Mouse (Mus musculus): Measurements from ENCODE around the gene Psat1. TPM values are rescaled to one million over a fixed set of nuclear protein-coding genes. Genes with fewer than 3 reads are reported as not detected.
A peak's percentile ranks its signal among the peaks of the same experiment; 100 is the strongest.

The Psat1 gene
- polyA plus RNA-seq, 1 experiment from 2014 or later = 55.2 TPM

- no peak for TF ChIP-seq CTCF (IDR thresholded peaks at IDR 0.05; ENCODE audit: low read depth)
- peak overlapping the region; percentile 94 for H3K4me2 ChIP-seq (ENCODE audit: low read length)
- no peaks in the 10 kb centered on the region for H3K9me3 ChIP-seq (replicated peaks; ENCODE audit: low read length)
- no peaks in the 10 kb centered on the region for H3K27me3 ChIP-seq (ENCODE audit: insufficient read depth, low read length)
- H3K27ac ChIP-seq = peak overlapping the region; percentile 81
- H3K4me3 ChIP-seq (replicated peaks; ENCODE audit: low read depth, low read length) = peak overlapping the region; percentile 50; the same call in 1 of the 2 replicates
- ATAC-seq (replicated peaks; ENCODE audit: low FRiP score, low read depth) = no peak
- peak; percentile 78 for DNase-seq (ENCODE audit: low spot score)
- WGBS = 8% methylated on average over 4 of the region's 4 CpGs
- H3K36me3 ChIP-seq (ENCODE audit: insufficient read depth, low read length) = no peaks in the 10 kb centered on the region
- peak overlapping the region; percentile 39; the same call in 1 of the 2 replicates for H3K9ac ChIP-seq (ENCODE audit: low read depth, low read length)
- H3K4me1 ChIP-seq (replicated peaks; ENCODE audit: insufficient read depth, low read length) = peaks cover 13% of the 10 kb centered on the region
Measured at GRCm38 (mm10) chr19:15925719-15926045, 21.5 kb downstream of the Psat1 start.

GRCm38 (mm10) chr19:15924866-15925718 is 22.0 kb downstream of the Psat1 start:
- peak overlapping the region; percentile 81 for H3K27ac ChIP-seq
- H3K4me1 ChIP-seq (replicated peaks; ENCODE audit: insufficient read depth, low read length) = peaks cover 13% of the 10 kb centered on the region
- no peaks in the 10 kb centered on the region for H3K9me3 ChIP-seq (replicated peaks; ENCODE audit: low read length)
- peak overlapping the region; percentile 50 for H3K4me3 ChIP-seq (replicated peaks; ENCODE audit: low read depth, low read length)
- H3K9ac ChIP-seq (ENCODE audit: low read depth, low read length) = peak overlapping the region; percentile 54
- H3K4me2 ChIP-seq (ENCODE audit: low read length) = peak overlapping the region; percentile 94
- 3% methylated on average over 43 of the region's 43 CpGs for WGBS
- H3K36me3 ChIP-seq (ENCODE audit: insufficient read depth, low read length) = no peaks in the 10 kb centered on the region
- DNase-seq (ENCODE audit: low spot score) (peak; percentile 95), ATAC-seq (replicated peaks; ENCODE audit: low FRiP score, low read depth) (peak; percentile 97)
- H3K27me3 ChIP-seq (ENCODE audit: insufficient read depth, low read length) = no peaks in the 10 kb centered on the region
- TF ChIP-seq CTCF (IDR thresholded peaks at IDR 0.05; ENCODE audit: low read depth) = 0 out of 2 replicates have a peak, but pooled peaks have one; percentile 0

DNA sequence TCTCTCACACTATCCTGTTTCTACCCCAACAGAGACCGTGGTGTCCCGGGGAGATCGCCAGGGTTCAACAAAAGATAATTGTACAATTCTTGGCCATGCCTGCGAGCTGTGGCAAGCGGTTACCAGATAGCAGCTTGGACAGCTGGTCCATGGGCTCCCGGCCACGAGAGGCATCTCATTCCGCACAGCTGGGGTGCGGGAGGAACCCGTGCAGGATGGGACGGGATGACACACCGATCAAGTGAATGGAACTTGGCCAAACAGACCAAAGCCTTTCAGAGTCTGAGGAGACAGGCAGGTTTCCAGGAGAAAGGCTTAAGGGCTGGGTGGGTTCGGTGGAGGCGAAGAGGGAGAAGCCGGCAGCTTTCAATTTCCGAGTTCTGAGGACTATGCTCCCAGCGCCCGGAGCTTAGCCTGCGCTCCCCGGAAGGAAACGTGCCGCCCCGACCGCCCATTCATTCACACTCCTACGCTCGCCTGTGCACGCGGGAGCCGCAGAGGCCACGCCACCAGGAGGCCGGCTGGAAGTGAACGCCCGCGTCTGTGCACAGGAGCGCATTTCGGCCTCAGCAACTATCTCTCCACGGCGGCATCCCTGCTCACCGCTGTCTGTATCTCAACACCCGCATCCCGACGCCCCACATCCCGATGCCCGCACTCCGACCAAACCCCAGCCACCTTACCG is 22.8 kb downstream of the Psat1 start:
- WGBS = under 1% methylated on average over 46 of the region's 46 CpGs
- DNase-seq (ENCODE audit: low spot score) = peak; percentile 53

GRCm38 (mm10) chr19:15923426-15923825 is 23.7 kb downstream of the Psat1 start:
- Histone ChIP-seq H3K4me2 (ENCODE audit: low read length) (peak overlapping the region; percentile 94), H3K27ac (no peak overlapping the region), H3K4me1 (replicated peaks; ENCODE audit: insufficient read depth, low read length) (peaks cover 13% of the 10 kb centered on the region), H3K9me3 (replicated peaks; ENCODE audit: low read length) (no peaks in the 10 kb centered on the region), H3K9ac (ENCODE audit: low read depth, low read length) (no peak overlapping the region), H3K4me3 (replicated peaks; ENCODE audit: low read depth, low read length) (peak overlapping the region; percentile 50), H3K36me3 (ENCODE audit: insufficient read depth, low read length) (no peaks in the 10 kb centered on the region), H3K27me3 (ENCODE audit: insufficient read depth, low read length) (no peaks in the 10 kb centered on the region)
- 15% methylated on average over 9 of the region's 9 CpGs for WGBS
- ATAC-seq (replicated peaks; ENCODE audit: low FRiP score, low read depth) = no peak
- 0 out of 2 replicates have a peak, but pooled peaks have one; percentile 4 for TF ChIP-seq CTCF (IDR thresholded peaks at IDR 0.05; ENCODE audit: low read depth)
- DNase-seq (ENCODE audit: low spot score) = peak; percentile 10

More for the DNA sequence above, 22.8 kb downstream of the Psat1 start:
- peaks cover 13% of the 10 kb centered on the region for H3K4me1 ChIP-seq (replicated peaks; ENCODE audit: insufficient read depth, low read length)
- H3K4me2 ChIP-seq (ENCODE audit: low read length) = peak overlapping the region; percentile 94
- H3K36me3 ChIP-seq (ENCODE audit: insufficient read depth, low read length) = no peaks in the 10 kb centered on the region
- peak overlapping the region; percentile 54 for H3K9ac ChIP-seq (ENCODE audit: low read depth, low read length)
- H3K9me3 ChIP-seq (replicated peaks; ENCODE audit: low read length) = no peaks in the 10 kb centered on the region
- ATAC-seq (replicated peaks; ENCODE audit: low FRiP score, low read depth) = peak; percentile 53
- peak; percentile 19; the same call in 1 of the 2 replicates for TF ChIP-seq CTCF (IDR thresholded peaks at IDR 0.05; ENCODE audit: low read depth)
- no peaks in the 10 kb centered on the region for H3K27me3 ChIP-seq (ENCODE audit: insufficient read depth, low read length)
- H3K4me3 ChIP-seq (replicated peaks; ENCODE audit: low read depth, low read length) = peak overlapping the region; percentile 50
- peak overlapping the region; percentile 74; the same call in 1 of the 2 replicates for H3K27ac ChIP-seq

- no peaks in the 10 kb centered on the region for H3K27me3 ChIP-seq (ENCODE audit: insufficient read depth, low read length)
- H3K9ac ChIP-seq (ENCODE audit: low read depth, low read length) = no peak overlapping the region
- WGBS = 93% methylated on average over 7 of the region's 7 CpGs
- H3K4me1 ChIP-seq (replicated peaks; ENCODE audit: insufficient read depth, low read length) = peaks cover 8% of the 10 kb centered on the region; the same call in 1 of the 2 replicates
- no peak for TF ChIP-seq CTCF (IDR thresholded peaks at IDR 0.05; ENCODE audit: low read depth)
- no peak overlapping the region for H3K4me3 ChIP-seq (replicated peaks; ENCODE audit: low read depth, low read length)
- no peak overlapping the region for H3K4me2 ChIP-seq (ENCODE audit: low read length)
- DNase-seq (ENCODE audit: low spot score) (no peak), ATAC-seq (replicated peaks; ENCODE audit: low FRiP score, low read depth) (no peak)
- H3K9me3 ChIP-seq (replicated peaks; ENCODE audit: low read length) = no peaks in the 10 kb centered on the region
- H3K36me3 ChIP-seq (ENCODE audit: insufficient read depth, low read length) = no peaks in the 10 kb centered on the region
- no peak overlapping the region for H3K27ac ChIP-seq
Measured at GRCm38 (mm10) chr19:15919336-15919735, 27.8 kb downstream of the Psat1 start.

GRCm38 (mm10) chr19:15918111-15918510 is 29.0 kb downstream of the Psat1 start:
- no peak overlapping the region for H3K27ac ChIP-seq
- no peaks in the 10 kb centered on the region for H3K4me1 ChIP-seq (replicated peaks; ENCODE audit: insufficient read depth, low read length)
- H3K4me3 ChIP-seq (replicated peaks; ENCODE audit: low read depth, low read length) = no peak overlapping the region
- no peak for TF ChIP-seq CTCF (IDR thresholded peaks at IDR 0.05; ENCODE audit: low read depth)
- no peak overlapping the region for H3K9ac ChIP-seq (ENCODE audit: low read depth, low read length)
- no peak for DNase-seq (ENCODE audit: low spot score)
- no peaks in the 10 kb centered on the region for H3K27me3 ChIP-seq (ENCODE audit: insufficient read depth, low read length)
- no peak for ATAC-seq (replicated peaks; ENCODE audit: low FRiP score, low read depth)
- H3K9me3 ChIP-seq (replicated peaks; ENCODE audit: low read length) = no peaks in the 10 kb centered on the region
- H3K4me2 ChIP-seq (ENCODE audit: low read length) = no peak overlapping the region
- H3K36me3 ChIP-seq (ENCODE audit: insufficient read depth, low read length) = peaks cover 3% of the 10 kb centered on the region; the same call in 1 of the 2 replicates
- 94% methylated on average over 7 of the region's 7 CpGs for WGBS

Measured in kidney, postnatal 0 days (tissue).